Mouse (Mus musculus): ENCODE results near the gene Pou4f1.

- TF ChIP-seq CTCF (IDR thresholded peaks at IDR 0.05 in 2 of 3, conservative IDR thresholded peaks at IDR 0.05 in 1 of 3; ENCODE audit: control insufficient read depth in 1 of 3, insufficient read depth in 1 of 3, low read depth in 2 of 3, low read length in 3 of 3, poor library complexity in 1 of 3, severe bottlenecking in 1 of 3) (no peak), TCF12 (IDR thresholded peaks at IDR 0.05; ENCODE audit: low read depth, low read length) (no peak), RAD21 (IDR thresholded peaks at IDR 0.05; ENCODE audit: low read depth, low read length) (no peak), HCFC1 (IDR thresholded peaks at IDR 0.05; ENCODE audit: low read depth, low read length) (no peak)
Observed at GRCm38 (mm10) chr14:104456976-104457375, 10.8 kb downstream of the Pou4f1 start.
